Mouse (Mus musculus): ENCODE measurements around the gene Cntnap2.
"Not testable (repeated sequence)": the region's sequence is repeated elsewhere in the genome, so short reads cannot be mapped to it uniquely, and the experiment has no call there.

DNA sequence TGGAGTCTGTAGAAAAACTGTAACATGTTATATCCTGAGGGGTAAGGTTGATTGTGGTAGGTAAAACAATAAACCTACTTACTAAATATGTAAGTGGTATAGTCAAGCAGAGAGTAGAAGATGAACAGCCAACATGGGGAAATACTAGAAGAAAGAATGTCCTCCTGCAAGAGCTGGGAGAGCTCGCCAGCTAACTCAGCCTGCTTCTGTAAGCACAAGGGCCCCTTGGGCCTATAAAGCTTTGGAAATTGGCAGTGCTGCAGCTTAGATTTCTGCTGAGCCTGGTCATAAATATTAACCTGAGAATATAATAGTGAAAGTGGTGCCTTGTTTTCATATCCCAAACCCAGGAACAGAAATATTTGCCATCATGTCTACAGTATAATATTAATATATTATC, 2164.4 kb downstream of the Cntnap2 start:
- TF ChIP-seq REST (IDR thresholded peaks at IDR 0.05; ENCODE audit: insufficient read depth, insufficient read length); POLR2A (IDR thresholded peaks at IDR 0.05; ENCODE audit: insufficient read length, low read depth); MYOG (IDR thresholded peaks at IDR 0.05; ENCODE audit: control insufficient read depth in 1 of 3, insufficient read depth in 1 of 3, insufficient read length in 2 of 3, low read depth in 2 of 3); POLR2AphosphoS2 (IDR thresholded peaks at IDR 0.05; ENCODE audit: insufficient read length, low read depth); MAX (IDR thresholded peaks at IDR 0.05; ENCODE audit: low read depth); TCF12 (IDR thresholded peaks at IDR 0.05; ENCODE audit: insufficient read depth, poor library complexity, severe bottlenecking); MYOD1 (IDR thresholded peaks at IDR 0.05; ENCODE audit: control insufficient read depth in 1 of 3, insufficient read length in 2 of 3, low read depth in 2 of 3); SRF (IDR thresholded peaks at IDR 0.05; ENCODE audit: control insufficient read depth, insufficient read length, low read depth); USF1 (IDR thresholded peaks at IDR 0.05; ENCODE audit: low read depth); E2F4 (IDR thresholded peaks at IDR 0.05; ENCODE audit: insufficient read depth): not testable (repeated sequence)
